Mouse (Mus musculus) hindbrain, embryonic 10.5 days (tissue): ENCODE measurements at regions not wholly inside any gene's neighbourhood (a gene's known extent, or its start where the extent isn't known, plus 50 kb on each side); places are given as distances from the start of the nearest gene placed in this dataset.
A peak's percentile ranks its signal among the peaks of the same experiment; 100 is the strongest.

ENCODE experiments used
- DNase-seq: peaks from one replicate; pipeline ENCODE4 v3.0.0-alpha.2; 2017; ENCODE audit warnings: low spot score
- H3K27ac ChIP-seq: fragments of 300-500 bp; sonication (generic); 2 replicates; pipeline ENCODE4 v1.5.1; 2016; ENCODE audit warnings: mild to moderate bottlenecking, moderate library complexity
- H3K27me3 ChIP-seq: fragments of 300-500 bp; sonication (generic); 2 replicates; pipeline ENCODE4 v1.6.1; 2016; ENCODE audit warnings: mild to moderate bottlenecking; ENCODE audit not compliant: poor library complexity, insufficient read depth, severe bottlenecking
- H3K36me3 ChIP-seq: fragments of 300-500 bp; sonication (generic); 2 replicates; pipeline ENCODE4 v1.6.1; 2016; ENCODE audit warnings: mild to moderate bottlenecking, moderate library complexity
- H3K4me1 ChIP-seq: fragments of 300-500 bp; sonication (generic); replicated peaks from 2 replicates; pipeline ENCODE4 v1.6.1; 2016; ENCODE audit warnings: mild to moderate bottlenecking
- H3K4me3 ChIP-seq: fragments of 300-500 bp; sonication (generic); 2 replicates; pipeline ENCODE4 v1.5.1; 2016; ENCODE audit warnings: mild to moderate bottlenecking, moderate library complexity
- H3K9me3 ChIP-seq: fragments of 300-500 bp; sonication (generic); 2 replicates; pipeline ENCODE4 v1.6.1; 2016; ENCODE audit warnings: mild to moderate bottlenecking, moderate library complexity
- WGBS: fragments of 180-500 bp; shearing (Covaris S2); methylation state at CpG from one replicate; pipeline ENCODE4 v1.1.7; 2016; 5-methylcytosine and 5-hydroxymethylcytosine counted together

GRCm38 (mm10) chr19:37795552-37796343 lies 98.2 kb downstream of the Cyp26a1 start:
- DNase-seq = no peak
- Histone ChIP-seq H3K9me3 (no peaks in the 10 kb centered on the region), H3K27ac (no peak overlapping the region), H3K36me3 (no peaks in the 10 kb centered on the region), H3K4me3 (no peak overlapping the region), H3K27me3 (peaks cover 25% of the 10 kb centered on the region), H3K4me1 (peaks cover 7% of the 10 kb centered on the region)
- 92% methylated on average over 18 of the region's 18 CpGs for WGBS

GRCm38 (mm10) chr19:37800161-37800660 lies 102.6 kb downstream of the Cyp26a1 start:
- H3K27me3 ChIP-seq = no peaks in the 10 kb centered on the region
- no peaks in the 10 kb centered on the region for H3K36me3 ChIP-seq
- H3K27ac ChIP-seq = no peak overlapping the region
- DNase-seq = no peak
- no peaks in the 10 kb centered on the region for H3K9me3 ChIP-seq
- no peaks in the 10 kb centered on the region for H3K4me1 ChIP-seq
- no peak overlapping the region for H3K4me3 ChIP-seq
- WGBS = 64% methylated on average over 3 of the region's 3 CpGs

- Histone ChIP-seq H3K9me3 (no peaks in the 10 kb centered on the region), H3K4me3 (no peak overlapping the region), H3K27ac (no peak overlapping the region), H3K36me3 (no peaks in the 10 kb centered on the region), H3K27me3 (peaks cover 11% of the 10 kb centered on the region), H3K4me1 (peaks cover 14% of the 10 kb centered on the region)
- 89% methylated on average over 11 of the region's 11 CpGs for WGBS
- no peak for DNase-seq
Measured at GRCm38 (mm10) chr19:37809666-37810065, 112.1 kb downstream of the Cyp26a1 start.

- 20% methylated on average over 19 of the region's 19 CpGs for WGBS
- H3K4me3 ChIP-seq = no peak overlapping the region
- no peak overlapping the region for H3K27ac ChIP-seq
- no peaks in the 10 kb centered on the region for H3K36me3 ChIP-seq
- H3K4me1 ChIP-seq = peaks cover 15% of the 10 kb centered on the region
- DNase-seq = peak; percentile 11
- H3K9me3 ChIP-seq = no peaks in the 10 kb centered on the region
- H3K27me3 ChIP-seq = peaks cover 11% of the 10 kb centered on the region
Measured at GRCm38 (mm10) chr19:37814089-37815073, 116.8 kb downstream of the Cyp26a1 start.

GRCm38 (mm10) chr19:37815627-37816026 lies 118.0 kb downstream of the Cyp26a1 start:
- no peaks in the 10 kb centered on the region for H3K9me3 ChIP-seq
- WGBS = 70% methylated on average over 2 of the region's 2 CpGs
- peaks cover 15% of the 10 kb centered on the region for H3K4me1 ChIP-seq
- no peak overlapping the region for H3K4me3 ChIP-seq
- H3K27ac ChIP-seq = no peak overlapping the region
- DNase-seq = no peak
- H3K36me3 ChIP-seq = no peaks in the 10 kb centered on the region
- H3K27me3 ChIP-seq = peaks cover 11% of the 10 kb centered on the region

GRCm38 (mm10) chr19:37821243-37821642 lies 123.6 kb downstream of the Cyp26a1 start:
- 68% methylated on average over 3 of the region's 3 CpGs for WGBS
- Histone ChIP-seq H3K27ac (no peak overlapping the region), H3K36me3 (no peaks in the 10 kb centered on the region), H3K27me3 (no peaks in the 10 kb centered on the region), H3K4me1 (no peaks in the 10 kb centered on the region), H3K4me3 (no peak overlapping the region), H3K9me3 (no peaks in the 10 kb centered on the region)
- DNase-seq = no peak

GRCm38 (mm10) chr19:37821671-37822190 lies 124.1 kb downstream of the Cyp26a1 start:
- WGBS = 92% methylated on average over 3 of the region's 3 CpGs
- Histone ChIP-seq H3K36me3 (no peaks in the 10 kb centered on the region), H3K27ac (no peak overlapping the region), H3K9me3 (no peaks in the 10 kb centered on the region), H3K27me3 (no peaks in the 10 kb centered on the region), H3K4me1 (no peaks in the 10 kb centered on the region), H3K4me3 (no peak overlapping the region)
- no peak for DNase-seq

- 85% methylated on average over 5 of the region's 5 CpGs for WGBS
- Histone ChIP-seq H3K27me3 (no peaks in the 10 kb centered on the region), H3K27ac (no peak overlapping the region), H3K4me3 (no peak overlapping the region), H3K36me3 (no peaks in the 10 kb centered on the region), H3K9me3 (no peaks in the 10 kb centered on the region), H3K4me1 (no peaks in the 10 kb centered on the region)
- DNase-seq = no peak
Measured at GRCm38 (mm10) chr19:37824155-37824554, 126.6 kb downstream of the Cyp26a1 start.

- Histone ChIP-seq H3K27me3 (no peaks in the 10 kb centered on the region), H3K27ac (no peak overlapping the region), H3K4me3 (no peak overlapping the region), H3K9me3 (no peaks in the 10 kb centered on the region), H3K36me3 (no peaks in the 10 kb centered on the region), H3K4me1 (no peaks in the 10 kb centered on the region)
- DNase-seq = no peak
Measured at GRCm38 (mm10) chr19:37831406-37831805, 133.8 kb downstream of the Cyp26a1 start.

- Histone ChIP-seq H3K9me3 (no peaks in the 10 kb centered on the region), H3K27me3 (no peaks in the 10 kb centered on the region), H3K36me3 (no peaks in the 10 kb centered on the region), H3K27ac (no peak overlapping the region), H3K4me3 (no peak overlapping the region), H3K4me1 (peaks cover 6% of the 10 kb centered on the region; the same call in 1 of the 2 replicates)
- 48% methylated on average over 5 of the region's 5 CpGs for WGBS
- DNase-seq = no peak
Measured at GRCm38 (mm10) chr19:37836900-37837299, 139.3 kb downstream of the Cyp26a1 start.
